ENCODE assay signal across 29 mouse cellular contexts in the genomic region with DNA sequence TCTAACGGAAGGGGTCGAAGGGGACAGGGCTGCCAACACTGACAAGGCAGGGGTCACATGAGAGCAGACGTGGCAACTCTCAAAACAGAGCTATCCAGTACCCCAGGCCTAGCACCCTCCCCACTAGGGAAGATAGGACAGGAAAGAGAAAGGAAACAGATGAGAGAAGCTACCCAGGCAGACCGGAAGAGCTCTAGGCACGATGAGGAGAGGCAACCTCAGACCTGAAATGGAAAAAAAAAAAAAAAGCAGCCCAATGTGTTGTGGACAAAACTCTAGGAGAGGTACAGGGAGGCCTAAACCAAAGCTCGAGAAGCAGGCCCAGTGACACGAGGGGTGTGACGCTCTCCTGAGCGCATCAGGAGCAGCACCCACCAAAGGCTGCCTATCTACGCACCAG. TPM values are rescaled to one million over a fixed set of nuclear protein-coding genes. Genes with fewer than 3 reads are reported as not detected.
A peak's percentile ranks its signal among the peaks of the same experiment; 100 is the strongest.
DNase-seq lines count a peak whose midpoint lies in the region; ATAC-seq and TF ChIP-seq lines count a peak whose summit lies in the region.
"Had no signal": no experiment of that assay in that cellular context is flagged by ENCODE, and none has a peak within 500 bp of the region (broad histone marks: within the 10 kb centered on the region; RNA-seq: fewer than 3 reads in every experiment).

No protein-coding gene starts in this region.

- TF ChIP-seq POLR2A in CH12.LX (IDR thresholded peaks at IDR 0.05; ENCODE audit: low read depth, low read length): no peak

- no peak for TF ChIP-seq CTCF in CH12.LX (conservative IDR thresholded peaks at IDR 0.05 in 1 of 2, IDR thresholded peaks at IDR 0.05 in 1 of 2; ENCODE audit: low read depth in 2 of 2, low read length in 2 of 2)

- in situ Hi-C loops in CH12.LX (cut with MboI; ENCODE audit: low pct_ligation_motif_present, low pct_unique_long_range_greater_than_20kb, low sequenced_read_pairs): no loop called here

- no peaks in the 10 kb centered on the region for H3K27me3 ChIP-seq in heart, embryonic 13.5 days (replicated peaks)
- no peaks in the 10 kb centered on the region for H3K27me3 ChIP-seq in CH12.LX (replicated peaks)
- H3K27me3 ChIP-seq in midbrain, embryonic 10.5 days (ENCODE audit: low read depth, poor library complexity, severe bottlenecking): no peaks in the 10 kb centered on the region
- H3K27me3 ChIP-seq: forebrain, embryonic 13.5 days; hindbrain, embryonic 13.5 days; kidney, embryonic 15.5 days; neural tube, embryonic 12.5 days had no signal

- no peak overlapping the region for H3K4me2 ChIP-seq in heart, embryonic 13.5 days
- H3K4me2 ChIP-seq in CH12.LX (ENCODE audit: insufficient read depth, low read depth, poor library complexity, severe bottlenecking): no peak overlapping the region
- H3K4me2 ChIP-seq: forebrain, embryonic 13.5 days; heart, embryonic 11.5 days; hindbrain, embryonic 13.5 days; kidney, embryonic 15.5 days; neural tube, embryonic 12.5 days had no signal

- H3K36me3 ChIP-seq in heart, embryonic 13.5 days: peaks cover under 1% of the 10 kb centered on the region; the same call in 1 of the 2 replicates
- H3K36me3 ChIP-seq in CH12.LX (replicated peaks in 1 of 2; ENCODE audit: control insufficient read depth in 1 of 2, insufficient read depth in 1 of 2, low read length in 1 of 2): peaks cover 25 to 75% of the 10 kb centered on the region in 2 experiments
- H3K36me3 ChIP-seq in midbrain, embryonic 10.5 days: no peaks in the 10 kb centered on the region
- H3K36me3 ChIP-seq: G1E; hindbrain, embryonic 13.5 days; kidney, embryonic 15.5 days; neural tube, embryonic 12.5 days had no signal

- H3K79me2 ChIP-seq in CH12.LX (replicated peaks; ENCODE audit: control insufficient read depth, extremely low read depth, insufficient read depth, poor library complexity, severe bottlenecking): peaks cover 99% of the 10 kb centered on the region

- TF ChIP-seq EP300 in CH12.LX (IDR thresholded peaks at IDR 0.05; ENCODE audit: low read length): 0 out of 2 replicates have a peak, but pooled peaks have one; percentile 13

- TF ChIP-seq RAD21 in CH12.LX (IDR thresholded peaks at IDR 0.05; ENCODE audit: low read depth, low read length): no peak

- H3K9me3 ChIP-seq in heart, embryonic 13.5 days: 0 out of 2 replicates have a peak, but pooled peaks cover under 1% of the 10 kb centered on the region
- peaks cover 3% of the 10 kb centered on the region for H3K9me3 ChIP-seq in CH12.LX (replicated peaks; ENCODE audit: low read length)
- no peaks in the 10 kb centered on the region for H3K9me3 ChIP-seq in midbrain, embryonic 10.5 days (replicated peaks)
- H3K9me3 ChIP-seq: forebrain, embryonic 13.5 days; G1E; hindbrain, embryonic 13.5 days; kidney, embryonic 15.5 days; neural tube, embryonic 12.5 days had no signal

- peaks cover 63% of the 10 kb centered on the region for H3K4me1 ChIP-seq in heart, embryonic 13.5 days
- peaks cover 62 to 95% of the 10 kb centered on the region in 2 experiments for H3K4me1 ChIP-seq in CH12.LX (ENCODE audit: control insufficient read depth in 1 of 2, insufficient read depth in 2 of 2)
- H3K4me1 ChIP-seq in midbrain, embryonic 10.5 days: peaks cover 19% of the 10 kb centered on the region

- dilution Hi-C loops in CH12.LX (cut with MboI; ENCODE audit: extremely low pct_ligation_motif_present, extremely low pct_unique_long_range_greater_than_20kb, low sequenced_read_pairs): no loop called here

- WGBS in heart, embryonic 13.5 days: 73% methylated on average over 10 of the region's 10 CpGs
- WGBS in midbrain, embryonic 10.5 days: 86% methylated on average over 10 of the region's 10 CpGs

- ATAC-seq in heart, embryonic 13.5 days (ENCODE audit: extremely low read depth, insufficient number of reproducible peaks, low FRiP score, low TSS enrichment): no peak
- ATAC-seq in inflammation-experienced regulatory T-cells, adult 6 months: peak; percentile 85
- ATAC-seq: forebrain, embryonic 13.5 days; midbrain, embryonic 16.5 days had no signal

- H3K4me3 ChIP-seq in heart, embryonic 13.5 days: no peak overlapping the region
- peak overlapping the region in 1 of 3 experiments; percentile 13 for H3K4me3 ChIP-seq in CH12.LX (replicated peaks in 1 of 3; ENCODE audit: low read depth in 2 of 3, low read length in 2 of 3, poor library complexity in 1 of 3)
- no peak overlapping the region for H3K4me3 ChIP-seq in midbrain, embryonic 10.5 days
- H3K4me3 ChIP-seq: erythroblast, embryonic 14.5 days; forebrain, embryonic 13.5 days; hindbrain, embryonic 13.5 days; kidney, embryonic 15.5 days; neural tube, embryonic 12.5 days had no signal

- H3K9ac ChIP-seq in heart, embryonic 13.5 days: no peak overlapping the region
- H3K9ac ChIP-seq in CH12.LX (ENCODE audit: insufficient read depth, low read depth): no peak overlapping the region
- H3K9ac ChIP-seq: forebrain, embryonic 13.5 days; hindbrain, embryonic 13.5 days; kidney, embryonic 15.5 days; neural tube, embryonic 12.5 days had no signal

- DNase-seq in heart, adult 11 months: no peak
- DNase-seq in 416B (ENCODE audit: low read depth): peak; percentile 75
- DNase-seq in CH12.LX (ENCODE audit: extremely low read depth): no peak
- DNase-seq in midbrain, embryonic 10.5 days (ENCODE audit: low spot score): no peak
- no peak for DNase-seq in spleen, postnatal 14 days (ENCODE audit: low spot score in 2 of 2)
- no peak for DNase-seq in kidney, postnatal 10 days
- DNase-seq: adrenal gland, postnatal 10 days; cerebellum, adult 11-12 months; cerebellum, postnatal 10 days; gastrocnemius, postnatal 10 days; heart, postnatal 4 days; kidney, adult 18-20 months; kidney, postnatal 4 days; layer of hippocampus, postnatal 36 days; left cerebral cortex, postnatal 4 days; lung, postnatal 36 days; right cerebral cortex, adult 18-20 months; right cerebral cortex, postnatal 4 days; thymus, postnatal 25 days had no signal

- peak overlapping the region; percentile 28; the same call in 1 of the 2 replicates for H3K27ac ChIP-seq in heart, embryonic 13.5 days (replicated peaks)
- peak overlapping the region; percentile 17 for H3K27ac ChIP-seq in CH12.LX (ENCODE audit: insufficient read depth, low read depth)
- no peak overlapping the region for H3K27ac ChIP-seq in midbrain, embryonic 10.5 days (replicated peaks)
- H3K27ac ChIP-seq: forebrain, embryonic 13.5 days; hindbrain, embryonic 13.5 days; kidney, embryonic 15.5 days; neural tube, embryonic 12.5 days had no signal

TF ChIP-seq in CH12.LX, 34 proteins besides CTCF, POLR2A, EP300 and RAD21:
- no peak for TF ChIP-seq USF1 (IDR thresholded peaks at IDR 0.05; ENCODE audit: low read depth, low read length)
- no peak for TF ChIP-seq GABPA (IDR thresholded peaks at IDR 0.05; ENCODE audit: insufficient replicate concordance, low read depth, low read length)
- TF ChIP-seq ETS1 (conservative IDR thresholded peaks at IDR 0.05; ENCODE audit: low read depth, low read length): 0 out of 2 replicates have a peak, but pooled peaks have one; percentile 8
- no peak for TF ChIP-seq RCOR1 (conservative IDR thresholded peaks at IDR 0.05; ENCODE audit: low read depth, low read length)
- TF ChIP-seq ZNF384 (IDR thresholded peaks at IDR 0.05; ENCODE audit: low read depth, low read length): peak; percentile 88
- no peak for TF ChIP-seq KAT2A (IDR thresholded peaks at IDR 0.05; ENCODE audit: insufficient replicate concordance, low read length)
- TF ChIP-seq MAZ (IDR thresholded peaks at IDR 0.05; ENCODE audit: low read depth, low read length): no peak
TF ChIP-seq in CH12.LX: peak in this region for 2.

RNA-seq across cellular contexts. Expression of a gene that starts 23.7 kb away (rescaled TPM):
- 2.2 and 2.4 TPM in 2 replicates for polyA plus RNA-seq in heart, embryonic 13.5 days (2015; fragmentation: Nextera tagmentation; extraction: Ambion mirVana)
- 63.8 and 73.1 TPM in 2 replicates for total RNA-seq in CH12.LX (2012; rRNA removed)
- 21.3 and 22.5 TPM in 2 replicates for total RNA-seq in CH12.LX (2014; rRNA removed)
- polyA plus RNA-seq in CH12.LX (2012; ENCODE audit: insufficient read length, low read depth): 48.9 and 61.2 TPM in 2 replicates
- polyA plus RNA-seq in inflammation-experienced regulatory T-cells, adult 6 months (2017; shearing (Covaris generic)): 1 to 10 TPM; 3.6 to 4.6 (median 3.9) TPM
- 1.7 and 2.5 TPM in 2 replicates for polyA plus RNA-seq in midbrain, embryonic 10.5 days (2016; fragmentation: Nextera tagmentation; extraction: Ambion mirVana)
